Mouse (Mus musculus) hindbrain, embryonic 11.5 days (tissue): ENCODE results near the gene Gnat1. TPM values are rescaled to one million over a fixed set of nuclear protein-coding genes. Genes with fewer than 3 reads are reported as not detected.

ENCODE experiments used
- ATAC-seq: fragments of 200-750 bp; cut with Nextera tagmentation; 2 replicates; pipeline ENCODE4 v1.8.0; 2017; ENCODE audit warnings: mild to moderate bottlenecking, moderate TSS enrichment, moderate library complexity; ENCODE audit not compliant: low FRiP score
- DNase-seq: peaks from one replicate; pipeline ENCODE4 v3.0.0-alpha.2; 2015; ENCODE audit warnings: low spot score
- H3K27ac ChIP-seq: fragments of 300-500 bp; sonication (generic); 2 replicates; pipeline ENCODE4 v1.5.1; 2014; ENCODE audit warnings: mild to moderate bottlenecking, low read depth, low read length
- H3K27me3 ChIP-seq: fragments of 300-500 bp; sonication (generic); 2 replicates; pipeline ENCODE4 v1.6.1; 2014; ENCODE audit warnings: mild to moderate bottlenecking, low read length, moderate library complexity, mixed read lengths; ENCODE audit not compliant: control insufficient read depth, insufficient read depth
- H3K36me3 ChIP-seq: fragments of 300-500 bp; sonication (generic); 2 replicates; pipeline ENCODE4 v1.6.1; 2014; ENCODE audit warnings: mild to moderate bottlenecking, low read length, moderate library complexity, mixed read lengths; ENCODE audit not compliant: control insufficient read depth, insufficient read depth
- H3K4me1 ChIP-seq: fragments of 300-500 bp; sonication (generic); replicated peaks from 2 replicates; pipeline ENCODE4 v1.6.1; 2014; ENCODE audit warnings: low read length, mixed read lengths; ENCODE audit not compliant: control insufficient read depth, insufficient read depth
- H3K4me2 ChIP-seq: fragments of 300-500 bp; sonication (generic); replicated peaks from 2 replicates; pipeline ENCODE4 v1.6.1; 2014; ENCODE audit warnings: mild to moderate bottlenecking, low read depth, low read length
- H3K4me3 ChIP-seq: fragments of 300-500 bp; sonication (generic); 2 replicates; pipeline ENCODE4 v1.5.1; 2014; ENCODE audit warnings: low read depth, low read length
- H3K9ac ChIP-seq: fragments of 300-500 bp; sonication (generic); 2 replicates; pipeline ENCODE4 v1.6.1; 2014; ENCODE audit warnings: low read depth, low read length
- H3K9me3 ChIP-seq: fragments of 300-500 bp; sonication (generic); 2 replicates; pipeline ENCODE4 v1.6.1; 2016; ENCODE audit warnings: low read length; ENCODE audit not compliant: control insufficient read depth
- WGBS: fragments of 180-500 bp; shearing (Covaris S2); extraction: QIAGEN DNeasy Blood & Tissue Kit; methylation state at CpG from one replicate; pipeline ENCODE4 v1.1.7; 2014; 5-methylcytosine and 5-hydroxymethylcytosine counted together
- polyA plus RNA-seq: library from polyadenylated mRNA; unstranded; fragments of >200 nt; fragmentation: Nextera tagmentation; extraction: Ambion mirVana; gene quantifications from 2 replicates; pipeline ENCODE4 v1.2.1, GENCODE M21; 2014

Gnat1 gene
- polyA plus RNA-seq, 1 experiment from 2014 or later = 1.2 TPM

DNA sequence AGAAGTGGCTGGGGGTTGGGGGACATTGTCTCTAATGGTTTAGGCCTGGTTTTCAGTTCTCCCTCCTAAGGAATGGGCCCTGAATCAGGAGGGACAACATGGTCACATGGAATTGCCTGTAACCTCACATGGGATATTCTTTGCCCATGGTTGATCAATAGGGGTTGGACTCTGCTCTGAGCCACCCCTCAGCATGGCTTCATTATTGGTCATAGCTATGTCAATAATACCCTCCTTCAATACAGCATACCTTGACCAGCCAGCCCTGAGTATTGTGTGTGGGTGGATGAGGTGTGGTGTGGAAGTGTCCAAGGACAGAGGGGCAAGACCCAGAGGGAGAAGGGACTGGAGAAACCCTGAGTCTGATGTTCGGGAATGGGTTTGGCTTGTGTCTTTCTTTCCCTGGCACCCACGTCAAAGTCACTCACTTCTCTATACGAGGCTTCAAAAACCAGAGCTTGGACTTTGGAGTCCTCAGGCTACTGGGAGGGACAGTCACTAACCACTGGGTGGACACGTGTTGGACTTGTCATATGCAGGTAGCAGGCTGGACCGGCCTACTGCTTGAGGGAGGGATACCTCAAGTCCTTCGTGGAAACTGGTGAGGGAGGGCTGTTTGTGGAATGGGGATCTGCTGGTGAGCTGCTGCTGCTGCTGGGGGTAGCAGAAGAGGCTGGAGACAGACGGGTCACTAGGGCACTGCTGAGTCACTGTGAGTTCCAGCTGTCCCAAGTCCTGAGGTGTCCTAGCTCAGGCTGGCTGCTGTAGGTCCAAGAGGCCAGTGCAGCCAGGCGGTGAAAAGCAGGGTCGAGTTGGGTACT lies 4.7 kb downstream of the Gnat1 start:
- Histone ChIP-seq H3K4me3 (no peak overlapping the region), H3K4me2 (no peak overlapping the region), H3K9me3 (no peaks in the 10 kb centered on the region), H3K27ac (no peak overlapping the region), H3K4me1 (peaks cover 10% of the 10 kb centered on the region), H3K9ac (no peak overlapping the region), H3K27me3 (peaks cover 36% of the 10 kb centered on the region), H3K36me3 (no peaks in the 10 kb centered on the region)
- WGBS = 58% methylated on average over 9 of the region's 9 CpGs
- ATAC-seq = 0 out of 2 replicates have a peak, but pooled peaks have one; percentile 7
- no peak for DNase-seq

DNA sequence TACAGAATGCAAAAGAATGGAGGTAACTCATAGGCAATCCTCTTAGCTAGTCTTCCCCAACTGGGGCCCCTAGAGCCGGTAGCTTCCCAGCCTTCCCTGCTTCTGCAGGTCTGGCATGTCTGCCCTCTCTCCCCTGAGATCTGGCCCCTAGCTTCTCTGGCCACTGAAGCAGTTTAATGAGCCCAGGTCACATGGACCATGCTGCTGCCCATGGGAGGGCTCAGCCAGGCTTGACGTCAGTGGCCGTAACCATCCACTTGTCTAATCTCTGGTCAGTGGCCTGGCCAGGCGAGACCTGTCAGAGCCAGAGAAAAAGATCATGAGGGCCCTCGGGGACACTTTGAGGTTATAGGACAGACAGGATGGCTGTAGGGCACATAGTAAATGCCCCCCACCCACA lies 9.3 kb downstream of the Gnat1 start:
- Histone ChIP-seq H3K36me3 (no peaks in the 10 kb centered on the region), H3K9ac (no peak overlapping the region), H3K4me3 (no peak overlapping the region), H3K9me3 (no peaks in the 10 kb centered on the region), H3K4me2 (no peak overlapping the region), H3K27me3 (peaks cover 25% of the 10 kb centered on the region), H3K4me1 (peaks cover 14% of the 10 kb centered on the region), H3K27ac (no peak overlapping the region)
- DNase-seq = no peak
- WGBS = 55% methylated on average over 5 of the region's 5 CpGs
- ATAC-seq = no peak

DNA sequence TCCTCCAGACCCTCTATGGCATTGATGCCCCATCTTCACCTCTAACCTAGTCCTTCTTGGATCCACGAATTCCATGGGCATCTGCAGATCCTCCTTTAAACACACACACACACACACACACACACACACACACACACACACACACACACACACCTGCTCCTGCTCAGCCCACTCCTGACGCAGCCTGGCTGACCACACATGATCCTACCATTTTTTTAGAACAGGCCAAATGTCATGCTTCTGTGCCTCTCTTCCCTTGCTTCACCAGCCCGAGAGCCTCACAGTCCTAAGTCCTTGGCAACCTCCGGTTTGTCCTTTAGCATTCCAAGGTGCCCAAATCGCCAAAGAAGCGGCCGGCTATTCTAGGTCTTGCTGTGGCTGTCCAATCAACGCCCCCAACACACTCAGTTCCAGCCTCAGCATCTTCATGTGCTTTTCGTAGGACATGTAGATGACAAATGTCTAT lies 10.0 kb downstream of the Gnat1 start, which contains the start of gene Slc38a3:
Gene Slc38a3 (minus strand): TSS at position 51 of the 466 bp plus-strand sequence.
- no peak within 1 kb of the TSS for H3K9ac ChIP-seq
- peaks cover 14% of the 10 kb centered on the region for H3K4me1 ChIP-seq
- 88% methylated on average over 9 of the region's 9 CpGs for WGBS
- no peak within 1 kb of the TSS for H3K4me2 ChIP-seq
- ATAC-seq (no peak), DNase-seq (no peak)
- H3K4me3 ChIP-seq = no peak within 1 kb of the TSS
- no peak within 1 kb of the TSS for H3K27ac ChIP-seq
- no peaks in the 10 kb centered on the region for H3K36me3 ChIP-seq
- H3K9me3 ChIP-seq = no peaks in the 10 kb centered on the region
- peaks cover 20% of the 10 kb centered on the region for H3K27me3 ChIP-seq

DNA sequence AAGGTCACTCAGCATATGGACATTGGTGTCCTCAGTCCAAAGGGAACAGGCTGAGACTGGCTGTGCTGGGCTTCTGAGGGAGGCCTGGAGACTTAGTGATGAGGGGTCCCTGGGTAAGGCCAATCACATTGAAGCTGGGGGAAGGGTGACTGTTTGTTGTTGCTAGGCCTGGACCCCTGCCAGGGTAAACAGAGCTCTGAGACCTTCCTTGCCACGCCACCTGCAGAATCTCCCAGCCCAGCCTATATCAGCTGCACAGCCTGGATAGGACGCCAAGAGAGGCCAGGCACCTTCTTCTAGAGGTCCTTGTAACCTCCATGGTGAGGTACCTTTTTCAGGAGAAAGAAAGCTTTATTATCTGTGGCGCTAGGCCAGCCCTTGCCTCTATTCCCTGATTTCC lies 10.6 kb downstream of the Gnat1 start:
- H3K27ac ChIP-seq = no peak overlapping the region
- H3K27me3 ChIP-seq = peaks cover 17% of the 10 kb centered on the region

DNA sequence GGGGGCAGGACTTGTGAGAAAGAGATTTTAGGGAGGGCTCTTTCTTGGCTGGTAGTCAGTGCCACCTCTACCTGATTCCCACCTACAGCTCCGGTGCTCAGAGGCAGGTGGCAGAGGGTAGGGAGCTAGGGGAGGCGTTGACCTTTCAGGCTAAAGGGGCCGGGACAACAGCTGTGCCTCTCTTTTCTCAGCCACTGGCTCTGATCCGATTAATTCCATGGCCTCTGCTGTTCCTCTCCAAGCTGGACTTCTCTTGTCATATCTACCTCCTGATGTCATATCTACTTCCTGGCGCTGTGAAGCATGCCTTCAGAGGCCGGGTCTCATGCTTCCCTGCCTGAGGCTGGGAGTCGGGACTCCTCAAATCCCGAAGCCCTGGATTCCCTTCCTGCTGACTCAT lies 11.5 kb downstream of the Gnat1 start:
- no peak overlapping the region for H3K9ac ChIP-seq
- DNase-seq = no peak
- no peaks in the 10 kb centered on the region for H3K36me3 ChIP-seq
- no peak for ATAC-seq
- H3K27ac ChIP-seq = no peak overlapping the region
- no peak overlapping the region for H3K4me3 ChIP-seq
- 0 out of 2 replicates have a peak overlapping the region, but pooled peaks have one; percentile 88 for H3K4me2 ChIP-seq
- H3K4me1 ChIP-seq = peaks cover 22% of the 10 kb centered on the region
- no peaks in the 10 kb centered on the region for H3K9me3 ChIP-seq
- H3K27me3 ChIP-seq = peaks cover 17% of the 10 kb centered on the region
- WGBS = 28% methylated on average over 8 of the region's 8 CpGs

More for the DNA sequence above, 10.6 kb downstream of the Gnat1 start:
- no peaks in the 10 kb centered on the region for H3K36me3 ChIP-seq
- no peak for DNase-seq
- WGBS = 76% methylated on average over 3 of the region's 3 CpGs
- H3K4me1 ChIP-seq = peaks cover 14% of the 10 kb centered on the region
- no peak overlapping the region for H3K9ac ChIP-seq
- no peak overlapping the region for H3K4me2 ChIP-seq
- no peaks in the 10 kb centered on the region for H3K9me3 ChIP-seq
- no peak overlapping the region for H3K4me3 ChIP-seq
- ATAC-seq = no peak

DNA sequence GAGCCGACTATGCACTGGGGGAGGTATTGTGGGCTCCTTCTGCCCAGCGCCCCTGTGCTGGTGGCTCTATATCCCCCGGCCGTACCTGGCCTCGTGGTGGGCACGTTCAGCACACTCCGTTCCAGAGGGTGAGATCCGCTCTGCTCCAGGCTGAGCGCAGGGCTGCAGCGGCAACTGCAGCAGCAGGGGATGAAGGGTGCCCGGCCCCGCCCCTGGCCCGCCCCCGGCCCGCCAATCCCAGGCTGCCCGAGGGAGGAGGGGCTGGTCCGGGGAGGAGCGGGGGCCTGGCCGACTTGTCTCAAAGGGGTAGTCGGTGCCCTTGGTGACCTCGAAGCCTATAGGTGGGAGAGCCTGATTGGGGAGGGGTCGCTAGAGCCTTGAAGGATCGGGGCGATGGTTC lies 12.3 kb downstream of the Gnat1 start:
- DNase-seq (peak; percentile 80), ATAC-seq (peak; percentile 87)
- Histone ChIP-seq H3K4me1 (peaks cover 22% of the 10 kb centered on the region), H3K27me3 (peaks cover 17% of the 10 kb centered on the region), H3K36me3 (no peaks in the 10 kb centered on the region), H3K4me2 (peak overlapping the region; percentile 88), H3K27ac (no peak overlapping the region), H3K9me3 (no peaks in the 10 kb centered on the region), H3K4me3 (peak overlapping the region; percentile 37), H3K9ac (peak overlapping the region; percentile 53)
- WGBS = under 1% methylated on average over 24 of the region's 24 CpGs

DNA sequence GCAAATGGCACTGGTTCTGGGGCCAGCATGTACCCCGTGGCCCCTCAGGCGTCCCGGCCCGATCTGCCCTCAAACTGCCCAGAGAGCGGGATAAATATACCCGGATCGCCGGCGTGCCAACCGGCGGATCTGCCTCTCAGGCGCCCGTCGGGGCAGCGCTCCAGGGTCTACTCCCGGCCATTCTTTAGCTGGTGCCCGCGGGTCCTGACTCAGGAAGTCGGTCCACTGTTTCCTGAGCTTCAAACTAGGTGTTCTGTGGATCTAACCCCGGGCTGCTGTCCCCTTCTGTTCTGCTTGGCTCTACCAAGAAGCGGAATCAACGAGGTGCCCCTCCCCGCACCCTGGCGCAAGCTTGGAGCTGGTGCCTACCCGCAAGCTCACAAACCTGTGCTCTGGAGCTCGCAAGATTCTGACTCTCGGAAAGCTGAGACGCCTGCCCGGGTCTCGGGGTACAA lies 12.7 kb downstream of the Gnat1 start:
- peaks cover 17% of the 10 kb centered on the region for H3K27me3 ChIP-seq
- WGBS = under 1% methylated on average over 30 of the region's 30 CpGs

DNA sequence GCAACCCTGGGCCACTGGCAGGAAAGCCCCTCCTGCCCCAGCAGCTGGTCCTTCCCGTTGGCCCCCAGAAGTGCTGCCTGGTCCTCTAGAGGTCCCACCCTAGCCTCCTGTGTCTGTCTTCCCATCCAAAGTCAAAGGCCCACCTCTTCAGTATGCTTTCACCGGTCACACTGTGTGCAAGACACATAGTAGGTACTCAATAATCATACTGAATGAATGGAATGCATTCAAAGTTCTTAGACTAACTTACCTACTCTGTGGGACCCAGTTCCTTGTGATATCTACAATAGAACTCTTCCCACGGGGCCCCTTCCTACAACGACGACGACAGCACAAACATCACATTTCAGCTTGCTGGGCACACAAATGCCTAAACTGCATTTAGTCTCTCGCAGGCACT lies 14.2 kb downstream of the Gnat1 start:
- Histone ChIP-seq H3K36me3 (no peaks in the 10 kb centered on the region), H3K27ac (no peak overlapping the region), H3K4me3 (no peak overlapping the region), H3K4me2 (no peak overlapping the region), H3K4me1 (peaks cover 22% of the 10 kb centered on the region), H3K9me3 (no peaks in the 10 kb centered on the region), H3K9ac (no peak overlapping the region), H3K27me3 (peaks cover 17% of the 10 kb centered on the region)
- DNase-seq = no peak
- WGBS = 86% methylated on average over 7 of the region's 7 CpGs
- ATAC-seq = no peak

More for the DNA sequence above, 12.7 kb downstream of the Gnat1 start:
- peak overlapping the region; percentile 88 for H3K4me2 ChIP-seq
- ATAC-seq (peak; percentile 7; the same call in 1 of the 2 replicates), DNase-seq (no peak)
- H3K36me3 ChIP-seq = no peaks in the 10 kb centered on the region
- no peak overlapping the region for H3K27ac ChIP-seq
- H3K4me3 ChIP-seq = peak overlapping the region; percentile 37
- peaks cover 22% of the 10 kb centered on the region for H3K4me1 ChIP-seq
- peak overlapping the region; percentile 53 for H3K9ac ChIP-seq
- H3K9me3 ChIP-seq = no peaks in the 10 kb centered on the region

DNA sequence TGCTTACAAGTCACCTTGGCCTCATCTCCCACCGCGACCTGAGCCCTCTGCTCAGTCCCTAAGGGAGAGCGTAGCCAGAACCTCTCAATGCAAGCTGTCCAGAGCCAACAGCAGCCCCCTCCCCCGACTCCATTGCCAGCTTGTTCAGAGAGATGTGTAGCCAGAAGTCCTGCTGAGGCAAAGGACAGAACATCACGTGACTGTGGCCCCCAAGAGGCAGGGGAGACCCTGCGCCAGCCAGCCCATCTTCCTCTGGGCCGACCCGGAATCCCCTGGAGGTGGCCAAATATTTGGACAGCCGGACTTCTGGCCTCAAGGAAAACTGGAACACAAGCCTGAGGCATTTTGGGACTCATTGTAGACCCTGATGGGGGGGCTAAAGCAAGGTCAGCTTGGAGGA lies 16.0 kb downstream of the Gnat1 start:
- H3K9ac ChIP-seq = no peak overlapping the region

More for the DNA sequence above, 16.0 kb downstream of the Gnat1 start:
- no peak overlapping the region for H3K4me2 ChIP-seq
- H3K4me3 ChIP-seq = no peak overlapping the region
- peaks cover 22% of the 10 kb centered on the region for H3K4me1 ChIP-seq
- H3K36me3 ChIP-seq = no peaks in the 10 kb centered on the region
- H3K9me3 ChIP-seq = no peaks in the 10 kb centered on the region
- 39% methylated on average over 9 of the region's 9 CpGs for WGBS
- peak; percentile 34 for DNase-seq
- H3K27me3 ChIP-seq = peaks cover 17% of the 10 kb centered on the region
- no peak for ATAC-seq
- no peak overlapping the region for H3K27ac ChIP-seq
